Mouse (Mus musculus) heart, embryonic 10.5 days (tissue): Measurements from ENCODE around the gene RPS10-NUDT3. TPM values are rescaled to one million over a fixed set of nuclear protein-coding genes. Genes with fewer than 3 reads are reported as not detected.

Experiments
- DNase-seq: peaks from one replicate; pipeline ENCODE4 v3.0.0-alpha.2; 2017; ENCODE audit warnings: low spot score
- H3K27ac ChIP-seq: fragments of 300-500 bp; sonication (generic); 2 replicates; pipeline ENCODE4 v1.5.1; 2016; ENCODE audit warnings: mild to moderate bottlenecking
- H3K27me3 ChIP-seq: fragments of 300-500 bp; sonication (generic); 2 replicates; pipeline ENCODE4 v1.6.1; 2016; ENCODE audit warnings: mild to moderate bottlenecking; ENCODE audit not compliant: poor library complexity, insufficient read depth, severe bottlenecking
- H3K36me3 ChIP-seq: fragments of 300-500 bp; sonication (generic); 2 replicates; pipeline ENCODE4 v1.6.1; 2016; ENCODE audit warnings: mild to moderate bottlenecking, moderate library complexity
- H3K4me1 ChIP-seq: fragments of 300-500 bp; sonication (generic); 2 replicates; pipeline ENCODE4 v1.6.1; 2016; ENCODE audit warnings: mild to moderate bottlenecking
- H3K4me3 ChIP-seq: fragments of 300-500 bp; sonication (generic); 2 replicates; pipeline ENCODE4 v1.5.1; 2016; ENCODE audit warnings: mild to moderate bottlenecking, moderate library complexity
- H3K9me3 ChIP-seq: fragments of 300-500 bp; sonication (generic); 2 replicates; pipeline ENCODE4 v1.6.1; 2016; ENCODE audit warnings: mild to moderate bottlenecking, moderate library complexity
- WGBS: fragments of 180-500 bp; shearing (Covaris S2); methylation state at CpG from one replicate; pipeline ENCODE4 v1.1.7; 2016; 5-methylcytosine and 5-hydroxymethylcytosine counted together
- polyA plus RNA-seq: library from polyadenylated mRNA; unstranded; fragments of >200 nt; fragmentation: Nextera tagmentation; extraction: Ambion mirVana; gene quantifications from 2 replicates; pipeline ENCODE4 v1.2.1, GENCODE M21; 2016

The RPS10-NUDT3 gene
- polyA plus RNA-seq, 1 experiment from 2014 or later: not detected

DNA sequence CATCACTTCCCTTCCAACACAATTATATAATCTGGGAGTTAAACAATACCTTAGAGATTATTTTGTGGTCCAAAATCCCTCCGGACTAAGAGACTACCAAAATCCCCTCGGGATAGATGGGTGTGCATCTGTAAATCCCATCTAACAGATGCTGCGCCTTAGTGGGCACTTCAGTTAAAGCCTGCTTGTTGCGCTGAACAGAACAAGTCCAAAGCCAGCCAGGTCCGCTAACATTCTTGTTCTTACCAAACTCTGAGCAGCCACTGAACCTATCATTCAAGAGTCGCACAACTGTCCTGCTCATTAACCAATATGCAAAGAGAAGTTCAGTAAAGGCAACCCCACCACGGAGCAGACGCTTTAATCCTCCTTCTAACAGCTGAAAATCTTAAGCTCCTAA lies 13.9 kb downstream of the RPS10-NUDT3 start:
- no peak for DNase-seq
- peaks cover 8% of the 10 kb centered on the region for H3K9me3 ChIP-seq
- no peaks in the 10 kb centered on the region for H3K27me3 ChIP-seq
- WGBS: 48% methylated on average over 8 of the region's 8 CpGs
- peak overlapping the region; percentile 4; the same call in 1 of the 2 replicates for H3K27ac ChIP-seq
- peaks cover 27% of the 10 kb centered on the region for H3K36me3 ChIP-seq
- H3K4me3 ChIP-seq: peak overlapping the region; percentile 99
- H3K4me1 ChIP-seq: peaks cover 46% of the 10 kb centered on the region

DNA sequence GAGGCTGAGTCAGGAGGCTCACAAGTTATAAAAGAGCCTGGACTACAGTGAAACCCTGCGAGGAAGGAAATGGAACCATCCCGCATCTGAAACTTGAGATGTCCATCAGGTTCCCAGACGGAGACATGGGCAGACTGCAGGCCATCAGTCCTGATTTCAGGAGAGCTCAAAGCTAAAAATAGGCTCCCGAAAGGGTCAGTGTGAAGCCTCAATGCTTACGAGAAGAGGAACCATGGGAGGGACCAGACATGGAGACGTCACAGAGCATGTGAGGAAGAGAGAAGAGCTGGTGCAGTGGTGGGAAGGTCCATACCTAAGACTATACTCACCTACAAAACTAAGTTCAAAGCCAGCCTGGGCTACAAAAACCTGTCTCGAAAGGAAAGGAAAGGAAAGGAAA lies 19.6 kb downstream of the RPS10-NUDT3 start:
- Histone ChIP-seq H3K4me1 (peaks cover 71% of the 10 kb centered on the region), H3K27ac (peak overlapping the region; percentile 69; the same call in 1 of the 2 replicates), H3K36me3 (peaks cover 31% of the 10 kb centered on the region), H3K4me3 (peak overlapping the region; percentile 31; the same call in 1 of the 2 replicates), H3K27me3 (no peaks in the 10 kb centered on the region), H3K9me3 (peaks cover 8% of the 10 kb centered on the region)
- no peak for DNase-seq
- 52% methylated on average over 7 of the region's 7 CpGs for WGBS

- peaks cover 8% of the 10 kb centered on the region for H3K9me3 ChIP-seq
- H3K27ac ChIP-seq: no peak overlapping the region
- peaks cover 69% of the 10 kb centered on the region for H3K4me1 ChIP-seq
- DNase-seq: no peak
- peaks cover 26% of the 10 kb centered on the region for H3K36me3 ChIP-seq
- H3K4me3 ChIP-seq: no peak overlapping the region
- WGBS: 85% methylated on average over 4 of the region's 4 CpGs
- H3K27me3 ChIP-seq: no peaks in the 10 kb centered on the region
Observed at GRCm38 (mm10) chr17:27613016-27613415, 22.0 kb downstream of the RPS10-NUDT3 start.

- Histone ChIP-seq H3K4me1 (peaks cover 69% of the 10 kb centered on the region), H3K9me3 (no peaks in the 10 kb centered on the region), H3K4me3 (no peak overlapping the region), H3K36me3 (peaks cover 17% of the 10 kb centered on the region), H3K27ac (0 out of 2 replicates have a peak overlapping the region, but pooled peaks have one; percentile 42), H3K27me3 (no peaks in the 10 kb centered on the region)
- WGBS: 69% methylated on average over 5 of the region's 5 CpGs
- no peak for DNase-seq
Observed at GRCm38 (mm10) chr17:27611994-27612393, 23.0 kb downstream of the RPS10-NUDT3 start.

DNA sequence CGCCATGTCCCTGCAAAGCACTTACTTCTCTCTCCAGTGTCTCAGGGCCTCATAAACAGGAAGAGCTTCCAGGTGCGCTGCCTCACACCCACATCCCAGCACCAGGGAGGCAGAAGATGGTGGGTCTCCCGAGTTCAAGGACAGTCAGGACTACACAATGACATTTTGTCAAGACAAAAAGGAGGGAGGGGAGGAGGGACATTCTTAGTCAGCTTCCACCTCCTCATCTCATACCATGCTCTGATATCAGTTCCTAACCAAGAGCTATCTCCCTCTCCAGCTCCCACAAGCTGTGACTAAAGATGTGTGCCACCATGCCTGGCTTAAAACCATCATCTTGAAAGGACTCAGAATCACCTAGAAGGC lies 23.5 kb downstream of the RPS10-NUDT3 start:
- Histone ChIP-seq H3K4me3 (no peak overlapping the region), H3K9me3 (no peaks in the 10 kb centered on the region), H3K27me3 (no peaks in the 10 kb centered on the region), H3K36me3 (peaks cover 12% of the 10 kb centered on the region), H3K27ac (peak overlapping the region; percentile 42; the same call in 1 of the 2 replicates), H3K4me1 (peaks cover 64% of the 10 kb centered on the region)
- no peak for DNase-seq
- WGBS: 48% methylated on average over 3 of the region's 3 CpGs

GRCm38 (mm10) chr17:27610679-27611518 lies 24.1 kb downstream of the RPS10-NUDT3 start:
- H3K27me3 ChIP-seq: no peaks in the 10 kb centered on the region
- WGBS: 61% methylated on average over 10 of the region's 10 CpGs
- peak overlapping the region; percentile 42; the same call in 1 of the 2 replicates for H3K27ac ChIP-seq
- H3K4me3 ChIP-seq: no peak overlapping the region
- H3K9me3 ChIP-seq: no peaks in the 10 kb centered on the region
- H3K36me3 ChIP-seq: peaks cover 11% of the 10 kb centered on the region
- H3K4me1 ChIP-seq: peaks cover 68% of the 10 kb centered on the region
- no peak for DNase-seq

DNA sequence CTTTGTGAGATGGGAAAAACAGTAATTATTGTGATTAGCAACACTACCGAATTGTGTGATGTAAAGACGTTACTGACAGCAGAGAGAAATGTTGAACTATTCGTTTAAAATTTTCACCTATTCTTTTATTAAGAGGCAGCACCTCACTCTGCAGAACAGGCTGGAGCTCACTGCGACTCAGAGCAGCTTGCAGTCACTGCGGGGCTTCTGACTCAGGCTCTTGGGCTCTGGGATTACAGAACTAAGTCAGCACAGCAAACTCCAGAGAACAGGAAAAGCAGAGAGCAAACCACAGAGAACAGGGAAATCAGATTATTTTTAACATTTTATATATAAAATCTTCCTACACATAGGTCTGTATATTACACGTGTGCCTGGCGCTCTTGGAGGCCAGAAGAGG lies 25.4 kb downstream of the RPS10-NUDT3 start:
- no peak overlapping the region for H3K27ac ChIP-seq
- H3K4me1 ChIP-seq: peaks cover 68% of the 10 kb centered on the region
- no peaks in the 10 kb centered on the region for H3K27me3 ChIP-seq
- peaks cover 8% of the 10 kb centered on the region for H3K36me3 ChIP-seq
- WGBS: 93% methylated on average over 7 of the region's 7 CpGs
- no peak for DNase-seq
- no peak overlapping the region for H3K4me3 ChIP-seq
- H3K9me3 ChIP-seq: no peaks in the 10 kb centered on the region

DNA sequence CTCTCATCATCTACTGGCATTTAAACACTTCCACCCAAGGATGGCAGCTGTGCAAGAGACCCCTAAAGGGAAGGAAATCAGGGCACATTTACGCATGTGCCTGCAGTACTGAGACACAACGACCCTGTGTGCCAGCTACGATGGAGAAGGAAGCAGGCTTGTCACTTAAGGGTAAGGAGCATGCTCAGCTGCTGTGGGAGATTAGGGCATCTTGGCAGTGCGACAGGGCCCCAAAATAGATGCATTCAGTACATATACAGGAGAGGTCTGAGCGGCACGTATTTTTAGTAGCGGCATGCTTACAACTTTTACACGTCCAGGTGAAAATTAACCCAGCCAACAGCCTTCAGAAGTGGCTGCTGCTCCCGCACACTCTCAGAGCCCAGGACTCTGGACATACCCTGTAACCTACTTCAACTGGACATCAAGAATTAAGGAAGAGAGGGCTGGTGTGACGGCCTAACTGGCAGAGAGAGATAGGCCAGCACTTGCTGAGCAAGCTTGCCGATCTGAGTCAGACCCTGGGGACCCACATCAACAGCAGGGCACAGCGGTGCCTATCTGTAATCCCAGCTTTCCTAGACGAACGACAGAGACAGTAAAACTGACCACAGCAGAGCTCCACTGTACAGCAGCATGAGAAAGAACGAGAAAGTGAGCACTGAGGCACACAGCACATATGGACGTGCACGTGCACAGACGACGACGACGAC lies 31.3 kb downstream of the RPS10-NUDT3 start:
- H3K4me1 ChIP-seq: peaks cover 69% of the 10 kb centered on the region
- peak overlapping the region; percentile 72 for H3K27ac ChIP-seq
- WGBS: 53% methylated on average over 21 of the region's 21 CpGs

GRCm38 (mm10) chr17:27603036-27603435 lies 32.0 kb downstream of the RPS10-NUDT3 start:
- no peak for DNase-seq
- H3K27ac ChIP-seq: peak overlapping the region; percentile 72; the same call in 1 of the 2 replicates

More for the DNA sequence above, 31.3 kb downstream of the RPS10-NUDT3 start:
- Histone ChIP-seq H3K36me3 (peaks cover 4% of the 10 kb centered on the region), H3K9me3 (no peaks in the 10 kb centered on the region), H3K27me3 (no peaks in the 10 kb centered on the region), H3K4me3 (no peak overlapping the region)
- DNase-seq: no peak

GRCm38 (mm10) chr17:27600869-27601268 lies 34.2 kb downstream of the RPS10-NUDT3 start:
- WGBS: 76% methylated on average over 5 of the region's 5 CpGs
- DNase-seq: no peak
- Histone ChIP-seq H3K36me3 (peaks cover 12% of the 10 kb centered on the region), H3K4me1 (peaks cover 87% of the 10 kb centered on the region), H3K9me3 (no peaks in the 10 kb centered on the region), H3K4me3 (no peak overlapping the region), H3K27me3 (no peaks in the 10 kb centered on the region), H3K27ac (no peak overlapping the region)

More at GRCm38 (mm10) chr17:27603036-27603435, 32.0 kb downstream of the RPS10-NUDT3 start:
- no peak overlapping the region for H3K4me3 ChIP-seq
- 81% methylated on average over 2 of the region's 2 CpGs for WGBS
- peaks cover 72% of the 10 kb centered on the region for H3K4me1 ChIP-seq
- no peaks in the 10 kb centered on the region for H3K9me3 ChIP-seq
- H3K27me3 ChIP-seq: no peaks in the 10 kb centered on the region
- peaks cover 2% of the 10 kb centered on the region for H3K36me3 ChIP-seq

DNA sequence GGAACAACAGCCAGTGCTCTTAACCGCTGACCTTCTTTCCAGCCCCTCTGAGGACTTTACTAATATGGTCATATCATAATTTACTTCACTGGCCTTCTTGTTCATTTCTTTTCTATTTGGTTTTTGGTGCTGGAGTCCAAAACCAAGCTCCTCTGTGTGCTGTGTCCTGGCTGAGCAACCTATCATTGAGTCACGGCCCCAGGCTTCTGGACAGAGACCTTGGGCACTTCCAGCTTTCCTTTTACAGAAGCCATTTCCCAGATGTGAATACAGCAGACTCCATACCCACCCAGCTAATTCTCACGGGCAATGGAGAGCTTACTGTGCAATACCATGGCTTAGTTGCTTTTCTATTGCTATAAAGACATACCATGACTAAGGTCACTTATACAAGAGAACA lies 34.7 kb downstream of the RPS10-NUDT3 start:
- peaks cover 87% of the 10 kb centered on the region for H3K4me1 ChIP-seq
- no peak overlapping the region for H3K4me3 ChIP-seq
- peaks cover 18% of the 10 kb centered on the region for H3K36me3 ChIP-seq
- no peaks in the 10 kb centered on the region for H3K27me3 ChIP-seq
- no peaks in the 10 kb centered on the region for H3K9me3 ChIP-seq
- WGBS: 83% methylated on average over 3 of the region's 3 CpGs
- DNase-seq: no peak
- H3K27ac ChIP-seq: no peak overlapping the region

DNA sequence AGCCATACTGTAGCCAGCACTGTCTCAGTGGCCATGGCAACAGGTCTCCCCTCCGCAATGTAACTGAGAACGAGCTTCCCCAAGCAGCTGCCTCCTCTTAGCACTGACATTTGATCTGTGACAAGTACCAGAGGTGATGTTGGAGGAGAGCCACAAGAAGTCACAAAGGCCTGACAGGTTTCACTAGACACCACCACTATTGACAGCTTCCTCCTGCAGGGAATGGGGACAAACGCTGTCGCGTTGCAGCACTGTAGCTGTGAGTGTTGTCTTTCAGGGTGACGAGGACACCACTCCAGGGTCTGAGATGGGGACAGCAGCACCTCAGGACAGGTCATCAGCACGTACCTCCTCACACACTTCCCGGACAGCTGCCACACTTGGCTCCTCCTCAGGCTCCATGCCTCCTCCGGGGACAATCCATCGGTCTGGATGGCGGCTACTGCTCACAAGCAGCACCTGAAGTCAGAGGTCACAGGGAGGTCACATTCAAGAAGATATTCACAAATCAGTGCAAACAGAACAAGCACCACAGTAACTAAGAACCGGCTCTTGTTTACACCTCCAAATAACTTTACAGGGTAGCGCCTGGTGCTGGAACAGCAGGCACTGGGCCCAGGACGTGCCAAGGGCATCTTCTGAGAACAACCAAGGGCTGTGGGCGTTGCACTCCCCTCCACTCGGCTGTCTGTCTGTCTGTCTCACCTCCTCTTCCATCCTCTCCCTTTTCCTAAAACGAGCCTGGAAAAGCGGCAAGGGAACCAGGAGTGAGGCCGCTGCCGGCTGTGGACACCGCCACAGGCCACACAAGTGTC lies 38.4 kb downstream of the RPS10-NUDT3 start:
- Histone ChIP-seq H3K27ac (peak overlapping the region; percentile 82), H3K4me1 (peaks cover 69% of the 10 kb centered on the region), H3K9me3 (no peaks in the 10 kb centered on the region), H3K36me3 (peaks cover 46% of the 10 kb centered on the region), H3K4me3 (peak overlapping the region; percentile 25), H3K27me3 (no peaks in the 10 kb centered on the region)
- DNase-seq: peak; percentile 90
- WGBS: 46% methylated on average over 21 of the region's 21 CpGs
